Mouse (Mus musculus) liver, adult 2 months (tissue): ENCODE measurements around the gene Tmprss3.

Experiments
- CTCF ChIP-seq: fragments of 200-500 bp; IDR thresholded peaks from 2 replicates; pipeline ENCODE4 v1.5.1; 2011; ENCODE audit warnings: low read depth, low read length, control low read depth
- POLR2A ChIP-seq: fragments of 200-500 bp; IDR thresholded peaks from 2 replicates; pipeline ENCODE4 v1.6.1; 2011; ENCODE audit warnings: low read length, control low read depth; ENCODE audit not compliant: insufficient read depth; ENCODE audit errors: extremely low read depth

- no peak for TF ChIP-seq POLR2A
- TF ChIP-seq CTCF = no peak
Observed at GRCm38 (mm10) chr17:31184269-31184990, 14.3 kb downstream of the Tmprss3 start.
